Mouse (Mus musculus): Measurements from ENCODE around the gene Gm20605.

- no peak for TF ChIP-seq EP300 (IDR thresholded peaks at IDR 0.05; ENCODE audit: low read depth)
- no peak for TF ChIP-seq CTCF (IDR thresholded peaks at IDR 0.05; ENCODE audit: low read depth)
These were observed 18.9 kb upstream of the Gm20605 start for GRCm38 (mm10) chr5:137610056-137610455.
